Mouse (Mus musculus) kidney, embryonic 14.5 days (tissue): ENCODE results near the gene Gsta1. TPM values are rescaled to one million over a fixed set of nuclear protein-coding genes. Genes with fewer than 3 reads are reported as not detected.
"Not testable (repeated sequence)": the region's sequence is repeated elsewhere in the genome, so short reads cannot be mapped to it uniquely, and the experiment has no call there.

ENCODE experiments used
- ATAC-seq: fragments of 200-750 bp; cut with Nextera tagmentation; 2 replicates; pipeline ENCODE4 v1.8.0; 2017; ENCODE audit warnings: moderate number of reproducible peaks, mild to moderate bottlenecking, moderate TSS enrichment, moderate library complexity; ENCODE audit not compliant: low FRiP score, low TSS enrichment
- H3K27ac ChIP-seq: fragments of 300-500 bp; sonication (generic); 2 replicates; pipeline ENCODE4 v1.5.1; 2014; ENCODE audit warnings: low read depth, mild to moderate bottlenecking, low read length, moderate library complexity, mixed read lengths
- H3K27me3 ChIP-seq: fragments of 300-500 bp; sonication (generic); 2 replicates; pipeline ENCODE4 v1.6.1; 2014; ENCODE audit warnings: mild to moderate bottlenecking, low read length; ENCODE audit not compliant: control insufficient read depth, insufficient read depth
- H3K36me3 ChIP-seq: fragments of 300-500 bp; sonication (generic); 2 replicates; pipeline ENCODE4 v1.6.1; 2014; ENCODE audit warnings: low read length, mixed read lengths; ENCODE audit not compliant: control insufficient read depth, insufficient read depth
- H3K4me1 ChIP-seq: fragments of 300-500 bp; sonication (generic); 2 replicates; pipeline ENCODE4 v1.6.1; 2014; ENCODE audit warnings: low read length, mixed read lengths; ENCODE audit not compliant: control insufficient read depth, insufficient read depth
- H3K4me2 ChIP-seq: fragments of 300-500 bp; sonication (generic); replicated peaks from 2 replicates; pipeline ENCODE4 v1.6.1; 2014; ENCODE audit warnings: low read depth, mild to moderate bottlenecking, low read length
- H3K4me3 ChIP-seq: fragments of 300-500 bp; sonication (generic); 2 replicates; pipeline ENCODE4 v1.5.1; 2014; ENCODE audit warnings: mild to moderate bottlenecking, low read length
- H3K9ac ChIP-seq: fragments of 300-500 bp; sonication (generic); 2 replicates; pipeline ENCODE4 v1.6.1; 2014; ENCODE audit warnings: low read depth, mild to moderate bottlenecking, low read length, moderate library complexity
- H3K9me3 ChIP-seq: fragments of 300-500 bp; sonication (generic); 2 replicates; pipeline ENCODE4 v1.6.1; 2016; ENCODE audit warnings: low read length; ENCODE audit not compliant: control insufficient read depth
- WGBS: fragments of 180-500 bp; shearing (Covaris S2); extraction: QIAGEN DNeasy Blood & Tissue Kit; methylation state at CpG from one replicate; pipeline ENCODE4 v1.1.7; 2014; 5-methylcytosine and 5-hydroxymethylcytosine counted together
- polyA plus RNA-seq: library from polyadenylated mRNA; unstranded; fragments of >200 nt; fragmentation: Nextera tagmentation; extraction: Ambion mirVana; gene quantifications from 2 replicates; pipeline ENCODE4 v1.2.1, GENCODE M21; 2014

Gene Gsta1
- polyA plus RNA-seq, 1 experiment from 2014 or later = not detected

DNA sequence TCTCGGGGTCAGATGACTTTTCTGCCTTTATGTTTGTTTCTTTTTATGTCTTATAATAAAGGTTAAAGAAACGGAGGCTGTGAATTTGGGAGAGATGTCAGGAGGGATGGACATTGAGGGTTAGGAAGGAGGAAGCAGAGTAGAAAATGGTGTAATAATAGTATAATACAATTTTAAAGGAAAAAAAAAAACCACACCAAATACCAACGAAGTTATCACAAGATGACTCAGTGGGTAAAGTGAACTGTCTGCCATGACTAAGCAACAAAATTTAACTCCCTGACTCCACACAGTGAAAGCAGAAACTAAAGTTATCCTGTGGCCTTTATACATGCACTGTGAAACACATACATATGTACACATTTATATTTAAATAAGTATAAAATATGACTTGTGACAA lies 40.5 kb downstream of the Gsta1 start:
- H3K27ac ChIP-seq, H3K9ac ChIP-seq, H3K4me1 ChIP-seq, ATAC-seq, H3K36me3 ChIP-seq, H3K4me2 ChIP-seq, H3K27me3 ChIP-seq, H3K4me3 ChIP-seq, H3K9me3 ChIP-seq: not testable (repeated sequence)
- 81% methylated on average over 3 of the region's 3 CpGs for WGBS

DNA sequence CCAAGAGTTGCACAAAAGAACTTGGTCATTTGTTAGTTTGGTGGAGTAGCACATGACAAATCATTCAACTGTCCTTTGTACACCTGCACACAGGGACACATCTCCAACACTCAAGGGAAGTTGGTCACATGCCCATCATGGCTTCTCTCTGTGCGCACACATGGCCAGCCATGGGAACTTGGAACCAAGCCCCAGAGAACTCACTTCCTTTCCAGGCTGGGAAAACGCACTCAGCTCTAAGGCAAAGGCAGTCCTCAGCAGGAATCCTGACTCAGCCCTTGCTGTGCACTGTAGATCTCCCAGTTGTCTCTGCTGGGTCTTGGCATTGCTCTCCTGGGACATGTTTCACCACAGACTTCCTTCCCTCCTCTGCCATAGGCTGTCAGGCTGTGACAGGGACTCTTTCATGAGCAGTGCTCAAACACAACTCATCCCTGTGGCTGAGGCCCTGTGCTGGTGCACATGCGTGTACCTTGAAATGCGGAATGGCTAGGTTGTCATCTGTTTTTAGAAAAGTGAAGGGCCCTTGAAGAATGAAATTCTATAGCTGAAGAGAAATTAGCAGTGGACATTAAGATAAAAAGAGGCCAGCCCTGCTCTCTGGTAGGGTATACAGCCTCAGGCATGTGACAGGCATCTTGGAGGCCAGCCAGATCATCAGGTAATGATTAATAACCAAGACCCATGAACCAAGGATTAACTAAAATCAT lies 51.7 kb downstream of the Gsta1 start:
- ATAC-seq, H3K4me1 ChIP-seq, H3K4me2 ChIP-seq, H3K36me3 ChIP-seq, H3K27ac ChIP-seq, H3K9me3 ChIP-seq, H3K27me3 ChIP-seq, H3K4me3 ChIP-seq, H3K9ac ChIP-seq: not testable (repeated sequence)
- 80% methylated on average over 4 of the region's 4 CpGs for WGBS

DNA sequence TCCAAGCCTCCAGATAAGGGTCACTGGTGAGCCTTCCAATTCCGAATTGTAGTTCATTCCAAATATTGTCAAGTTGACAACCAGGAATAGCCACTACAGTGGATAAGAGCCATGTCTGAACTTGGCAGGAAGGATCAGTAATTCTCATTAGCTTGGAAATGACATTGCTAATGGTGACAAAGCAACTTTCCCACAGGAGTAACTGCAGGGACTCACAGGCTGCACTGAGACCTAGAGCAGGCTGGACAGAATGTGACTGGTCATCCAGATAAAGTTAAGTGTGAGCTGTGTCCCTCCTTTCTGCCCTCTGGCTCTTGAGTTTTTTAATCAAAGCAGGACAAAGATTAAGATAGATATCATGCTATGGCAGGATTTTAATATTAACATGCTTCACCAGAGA lies 58.6 kb downstream of the Gsta1 start:
- not testable (repeated sequence) for H3K4me3 ChIP-seq, H3K9ac ChIP-seq, H3K4me2 ChIP-seq, H3K36me3 ChIP-seq, H3K9me3 ChIP-seq, ATAC-seq, H3K27ac ChIP-seq, H3K27me3 ChIP-seq, H3K4me1 ChIP-seq
- WGBS = 85% methylated on average over 1 of the region's 1 CpGs

DNA sequence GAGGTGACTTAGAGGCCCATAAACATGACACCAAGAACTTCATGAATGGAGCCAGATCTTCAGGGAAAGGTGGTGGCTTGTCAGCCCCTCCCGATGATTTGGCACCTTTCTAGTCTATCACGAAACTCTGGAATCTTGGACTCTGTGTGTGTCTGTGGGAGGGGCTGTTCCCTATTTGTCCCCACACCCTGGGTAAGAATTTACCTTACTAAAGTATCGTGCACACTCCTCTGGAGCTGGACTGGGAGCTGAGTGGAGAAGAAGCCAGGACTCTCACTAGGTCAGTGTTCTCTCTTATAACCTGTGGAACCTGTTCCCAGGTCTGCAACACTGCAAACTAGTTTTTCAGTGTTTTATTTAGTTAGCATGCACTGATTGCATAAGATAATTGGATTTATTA lies 59.3 kb downstream of the Gsta1 start, which contains the start of gene Gm10639:
Gene Gm10639, plus strand, starts transcription at position 201 of the 400 bp plus-strand sequence.
- not testable (repeated sequence) for ATAC-seq, H3K9ac ChIP-seq, H3K4me2 ChIP-seq, H3K4me1 ChIP-seq, H3K27me3 ChIP-seq, H3K9me3 ChIP-seq, H3K27ac ChIP-seq, H3K4me3 ChIP-seq, H3K36me3 ChIP-seq
- 76% methylated on average over 3 of the region's 3 CpGs for WGBS

Other genes with a start within 250 kb of the Gsta1 start
- gene Gcm1, start 178.7 kb upstream of the Gsta1 start, polyA plus RNA-seq = 0.39 and 0.51 TPM in 2 replicates
- gene Fbxo9, start 121.6 kb upstream of the Gsta1 start, polyA plus RNA-seq = 34.6 and 43.9 TPM in 2 replicates
- 19.6 and 29.3 TPM in 2 replicates for gene Ick, start 121.5 kb upstream of the Gsta1 start, polyA plus RNA-seq
- 102 and 108 TPM in 2 replicates for gene Gsta4, start 47.9 kb upstream of the Gsta1 start, polyA plus RNA-seq
- gene Gm3776, start 26.5 kb downstream of the Gsta1 start, polyA plus RNA-seq = not detected in 2 replicates
- 3.9 and 4.9 TPM in 2 replicates for gene Gm10639, start 59.3 kb downstream of the Gsta1 start, polyA plus RNA-seq
- not detected in 2 replicates for gene Omt2a, start 84.1 kb downstream of the Gsta1 start, polyA plus RNA-seq
- not detected in 2 replicates for gene Omt2b, start 96.9 kb downstream of the Gsta1 start, polyA plus RNA-seq
- gene Gsta2, start 125.1 kb downstream of the Gsta1 start, polyA plus RNA-seq = 2.6 and 3.6 TPM in 2 replicates
- gene Dppa5a, start 137.5 kb downstream of the Gsta1 start, polyA plus RNA-seq = not detected in 2 replicates
- 2.1 and 2.2 TPM in 2 replicates for gene Ooep, start 148.1 kb downstream of the Gsta1 start, polyA plus RNA-seq
- 0.34 and 0.41 TPM in 2 replicates for gene Ddx43, start 165.1 kb downstream of the Gsta1 start, polyA plus RNA-seq
- gene Cgas, start 212.6 kb downstream of the Gsta1 start, polyA plus RNA-seq = 1.9 and 2.2 TPM in 2 replicates
- 21.5 and 29.3 TPM in 2 replicates for gene Mto1, start 217.6 kb downstream of the Gsta1 start, polyA plus RNA-seq
- gene Gm17324, start 218.1 kb downstream of the Gsta1 start, polyA plus RNA-seq = 0.46 and 0.58 TPM in 2 replicates